Mouse (Mus musculus): ENCODE measurements around the gene Prss36. TPM values are rescaled to one million over a fixed set of nuclear protein-coding genes. Genes with fewer than 3 reads are reported as not detected.
"Not testable (repeated sequence)": the region's sequence is repeated elsewhere in the genome, so short reads cannot be mapped to it uniquely, and the experiment has no call there.

Prss36 gene
- total RNA-seq, 2 experiments from 2014 or later = not detected

DNA sequence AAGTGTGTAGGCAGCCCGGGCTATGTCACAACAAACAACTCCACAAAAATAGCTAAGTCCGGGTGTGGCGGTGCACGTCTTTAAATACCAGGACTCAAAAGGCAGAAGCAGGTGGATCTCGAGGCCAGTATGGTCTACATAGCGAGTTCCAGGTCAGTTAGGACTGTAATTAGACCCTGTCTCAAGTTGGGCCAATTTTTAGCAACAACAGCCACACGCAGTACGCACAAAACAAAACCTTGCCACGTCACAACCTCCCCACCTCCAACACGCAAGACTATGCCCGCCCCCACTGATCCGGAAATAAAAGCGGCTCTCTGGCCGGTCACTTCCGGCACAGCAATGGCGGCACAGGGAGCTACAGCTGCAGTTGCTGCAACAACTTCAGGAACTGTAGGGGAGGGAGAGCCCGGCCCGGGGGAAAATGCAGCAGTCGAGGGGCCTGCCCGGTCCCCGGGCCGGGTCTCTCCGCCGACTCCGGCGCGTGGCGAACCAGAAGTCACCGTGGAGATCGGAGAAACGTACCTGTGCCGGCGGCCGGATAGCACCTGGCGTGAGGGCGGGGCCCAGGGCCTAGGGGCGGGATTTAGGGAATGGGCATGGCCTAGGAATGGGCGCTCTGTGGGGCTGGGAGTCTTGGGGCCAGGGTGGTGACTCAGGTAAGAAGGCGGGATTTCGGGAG, 34.2 kb downstream of the Prss36 start, which contains the start of gene Kat8:
Kat8 (plus strand) TSS at position 327 of the 682 bp plus-strand sequence.
- ATAC-seq (replicated peaks; ENCODE audit: low FRiP score, poor library complexity, severe bottlenecking) = peak; percentile 98

DNA sequence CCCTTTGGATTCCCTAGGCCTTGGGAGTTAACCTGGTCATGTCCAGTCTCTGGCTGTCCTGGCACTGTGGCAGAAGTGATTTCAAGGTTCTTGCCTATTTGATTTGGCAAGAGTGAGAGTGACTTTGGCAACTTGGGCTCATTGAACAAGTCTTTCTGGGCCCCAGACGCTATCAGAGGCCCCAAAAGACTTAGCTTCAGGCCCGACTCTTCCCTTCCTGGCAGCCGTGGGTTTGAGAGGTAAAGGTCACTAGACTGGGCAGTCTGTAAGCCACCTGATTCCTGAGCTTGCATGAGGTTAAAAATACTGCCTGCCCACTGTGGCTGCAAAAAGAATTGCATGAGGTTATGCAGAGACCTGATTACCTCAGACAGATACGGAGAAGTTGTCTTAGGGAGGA, 37.9 kb downstream of the Prss36 start:
- no peak for ATAC-seq (replicated peaks; ENCODE audit: low FRiP score, poor library complexity, severe bottlenecking)

DNA sequence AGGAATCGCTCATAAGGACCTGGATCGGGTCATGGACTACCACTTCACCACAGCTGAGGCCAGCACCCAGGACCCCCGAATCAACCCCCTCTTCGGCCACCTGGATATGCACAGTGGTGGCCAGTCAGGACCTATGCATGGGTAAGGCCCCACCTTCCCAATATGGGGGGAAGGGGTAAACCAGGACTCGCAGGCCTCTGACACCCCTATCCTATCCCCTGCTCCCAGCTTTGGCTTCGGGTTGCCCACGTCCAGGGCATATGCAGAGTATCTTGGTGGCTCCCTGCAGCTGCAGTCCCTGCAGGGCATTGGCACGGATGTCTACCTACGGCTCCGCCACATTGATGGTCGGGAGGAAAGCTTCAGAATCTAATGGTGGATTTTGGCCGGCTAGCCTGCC, 38.6 kb downstream of the Prss36 start:
- no peak for ATAC-seq (replicated peaks; ENCODE audit: low FRiP score, poor library complexity, severe bottlenecking)

DNA sequence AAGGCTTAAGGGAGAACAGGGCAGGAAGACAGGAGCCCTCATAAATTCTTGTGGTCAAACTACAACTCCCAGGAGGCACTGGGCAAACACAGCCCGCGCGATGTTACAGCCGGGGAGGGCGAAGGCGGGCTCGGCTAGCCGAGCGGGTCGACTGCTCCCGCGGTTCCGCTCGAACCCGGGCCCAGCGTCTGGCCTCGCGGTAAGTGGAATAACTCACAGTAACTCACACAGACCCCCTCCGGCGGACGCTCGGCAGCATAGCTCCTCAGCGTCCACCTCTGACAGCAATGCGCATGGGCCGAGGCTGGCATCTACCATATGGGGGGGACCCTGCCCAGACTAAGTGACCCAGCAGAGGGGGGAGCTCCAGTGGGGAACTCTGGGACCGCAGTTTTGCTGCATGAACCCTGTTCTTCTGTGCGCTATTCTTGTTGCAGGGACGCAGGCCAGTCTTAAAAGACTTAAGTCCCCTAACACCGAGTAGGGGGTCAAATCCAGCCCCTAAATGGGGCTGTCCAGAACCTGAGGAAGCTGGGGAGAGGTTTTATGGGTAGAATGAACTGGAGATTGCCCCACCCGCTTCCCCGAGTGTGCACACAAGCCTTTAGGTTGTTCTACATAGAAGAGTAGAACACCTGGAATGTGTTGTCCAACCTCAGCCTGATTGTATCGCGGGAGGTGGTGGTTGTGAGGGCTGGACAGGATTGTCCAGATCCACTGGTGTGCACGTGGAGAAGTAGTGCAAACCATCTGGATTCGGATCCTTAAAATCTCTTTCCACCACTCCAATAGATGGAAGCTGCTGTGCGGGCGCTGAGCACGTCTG, 42.3 kb downstream of the Prss36 start, which contains the start of gene Bckdk:
Bckdk (plus strand) TSS at position 112 of the 826 bp plus-strand sequence.
- peak; percentile 92 for ATAC-seq (replicated peaks; ENCODE audit: low FRiP score, poor library complexity, severe bottlenecking)

DNA sequence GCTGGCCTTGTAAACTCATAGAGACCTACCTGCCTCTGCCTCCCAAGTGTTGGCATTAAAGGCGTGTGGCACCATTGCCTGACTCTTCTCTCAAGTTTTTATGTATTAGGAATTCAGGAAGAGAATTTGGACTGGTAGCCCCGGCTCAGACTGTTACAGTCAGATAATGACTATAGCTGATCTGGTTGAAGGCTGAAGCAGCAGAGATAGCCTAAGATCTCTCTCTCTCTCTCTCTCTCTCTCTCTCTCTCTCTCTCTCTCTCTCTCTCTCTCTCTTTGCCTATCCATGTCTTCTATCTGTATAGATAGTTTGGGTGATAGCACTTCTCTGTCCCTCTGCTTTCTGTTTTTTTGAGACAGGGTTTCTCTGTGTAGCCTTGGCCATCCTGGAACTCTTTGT, 44.8 kb downstream of the Prss36 start:
- no peak for ATAC-seq (replicated peaks; ENCODE audit: low FRiP score, poor library complexity, severe bottlenecking)

DNA sequence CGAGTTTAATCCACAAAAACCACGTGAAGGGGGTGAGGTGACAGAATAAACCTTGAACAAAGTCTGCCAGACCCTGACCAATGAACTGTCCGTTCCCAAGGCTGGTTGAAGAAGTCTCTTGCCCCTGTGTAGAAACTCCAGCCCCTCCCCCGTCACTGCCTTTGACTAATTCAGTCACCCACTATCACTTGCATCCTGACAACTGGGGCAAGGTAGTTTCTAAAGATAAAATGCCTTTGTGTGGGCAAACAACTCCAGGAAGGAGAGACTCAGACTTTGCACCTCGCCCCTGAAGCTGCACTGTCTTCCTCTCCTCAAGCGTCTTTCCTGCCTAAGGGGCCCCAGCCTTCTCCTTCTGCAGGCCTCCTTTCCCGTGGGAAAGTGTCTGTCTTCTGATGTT, 46.5 kb downstream of the Prss36 start:
- no peak for ATAC-seq (replicated peaks; ENCODE audit: low FRiP score, poor library complexity, severe bottlenecking)

DNA sequence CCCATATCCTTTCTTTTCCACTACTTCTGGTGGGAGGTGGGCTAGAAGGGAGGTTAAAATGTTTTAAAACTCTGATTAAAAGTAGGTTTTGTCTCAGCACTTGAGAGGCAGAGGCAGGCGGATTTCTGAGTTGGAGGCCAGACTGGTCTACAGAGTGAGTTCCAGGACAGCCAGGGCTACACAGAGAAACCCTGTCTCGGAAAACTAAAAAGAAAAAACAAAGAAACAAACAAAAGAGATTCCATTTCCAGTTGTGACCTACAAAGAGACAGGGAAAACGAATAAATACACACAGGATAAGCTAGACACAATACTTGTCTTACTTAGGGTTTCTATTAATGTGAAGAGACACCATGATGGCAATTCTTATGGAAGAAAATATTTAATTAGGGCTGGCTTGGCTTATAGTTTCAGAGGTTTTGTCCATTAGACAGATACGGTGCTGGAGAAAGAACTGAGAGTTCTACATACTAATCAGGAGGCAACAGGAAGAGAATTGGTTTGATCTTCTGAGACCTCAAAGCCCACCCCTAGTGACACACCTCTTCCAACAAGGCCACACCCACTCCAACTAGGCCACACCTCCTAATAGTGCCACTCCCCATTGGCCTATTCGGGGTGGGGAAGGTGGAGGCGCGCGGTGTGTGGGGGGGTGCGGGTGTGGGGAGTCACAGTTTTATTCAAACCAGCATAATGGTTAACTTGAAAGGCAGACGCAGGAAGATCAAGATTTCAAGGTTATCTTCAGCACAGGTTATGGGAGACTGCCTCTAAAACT, 48.2 kb downstream of the Prss36 start:
- ATAC-seq (replicated peaks; ENCODE audit: low FRiP score, poor library complexity, severe bottlenecking) = no peak

DNA sequence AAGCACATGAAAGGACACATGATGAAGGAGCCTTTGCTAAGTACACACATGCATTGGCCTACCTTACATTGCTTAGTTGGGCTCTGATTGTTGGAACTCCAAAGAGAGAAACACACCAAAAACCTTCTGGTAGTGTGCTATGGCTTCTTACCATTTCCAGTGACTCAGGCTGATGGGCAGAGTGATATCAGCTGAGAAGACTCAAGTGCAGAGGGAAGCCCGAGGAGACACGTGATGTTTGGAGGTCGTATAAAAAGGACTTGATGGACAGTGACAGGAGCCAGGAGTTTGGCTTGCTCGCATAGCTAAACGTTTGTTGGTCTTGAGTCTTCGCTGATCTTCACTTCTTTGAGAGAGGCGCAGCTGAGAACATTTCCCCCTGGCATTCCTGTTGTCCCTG, 49.0 kb downstream of the Prss36 start:
- no peak for ATAC-seq (replicated peaks; ENCODE audit: low FRiP score, poor library complexity, severe bottlenecking)

DNA sequence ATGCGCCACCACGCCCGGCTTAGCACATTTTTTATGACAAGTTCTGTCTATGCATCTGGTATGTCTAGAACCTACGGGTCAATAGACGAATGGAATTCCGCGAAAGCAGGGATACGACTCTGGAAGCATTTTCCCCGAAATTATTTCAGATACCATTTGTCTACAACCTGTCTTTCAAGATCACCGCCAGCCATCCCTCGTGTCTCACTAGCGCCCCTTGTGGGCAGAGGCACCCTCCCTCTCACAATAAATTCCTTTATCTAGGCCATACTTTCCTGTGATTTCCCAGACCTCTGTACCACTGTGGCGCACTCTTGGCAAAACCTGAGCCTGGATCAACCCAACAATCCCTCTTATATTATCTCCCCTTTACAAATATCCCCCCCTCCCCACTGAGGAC, 50.1 kb downstream of the Prss36 start:
- ATAC-seq (replicated peaks; ENCODE audit: low FRiP score, poor library complexity, severe bottlenecking) = peak; percentile 57; the same call in 1 of the 2 replicates

DNA sequence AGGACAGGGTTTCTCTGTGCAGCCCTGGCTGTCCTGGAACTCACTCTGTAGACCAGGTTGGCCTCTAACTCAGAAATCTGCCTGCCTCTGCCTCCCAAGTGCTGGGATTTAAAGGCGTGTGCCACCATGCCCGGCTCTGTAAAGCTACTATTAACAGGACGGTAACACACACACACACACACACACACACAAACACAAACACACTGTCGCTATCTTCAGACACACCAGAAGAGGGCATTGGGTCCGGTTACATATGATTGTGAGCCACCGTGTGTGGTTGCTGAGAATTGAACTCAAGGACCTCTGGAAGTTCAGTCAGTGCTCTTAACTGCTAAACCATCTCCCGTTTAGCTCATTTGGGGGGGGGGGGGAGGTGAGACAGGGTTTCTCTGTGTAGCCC, 50.6 kb downstream of the Prss36 start:
- ATAC-seq (replicated peaks; ENCODE audit: low FRiP score, poor library complexity, severe bottlenecking) = not testable (repeated sequence)

DNA sequence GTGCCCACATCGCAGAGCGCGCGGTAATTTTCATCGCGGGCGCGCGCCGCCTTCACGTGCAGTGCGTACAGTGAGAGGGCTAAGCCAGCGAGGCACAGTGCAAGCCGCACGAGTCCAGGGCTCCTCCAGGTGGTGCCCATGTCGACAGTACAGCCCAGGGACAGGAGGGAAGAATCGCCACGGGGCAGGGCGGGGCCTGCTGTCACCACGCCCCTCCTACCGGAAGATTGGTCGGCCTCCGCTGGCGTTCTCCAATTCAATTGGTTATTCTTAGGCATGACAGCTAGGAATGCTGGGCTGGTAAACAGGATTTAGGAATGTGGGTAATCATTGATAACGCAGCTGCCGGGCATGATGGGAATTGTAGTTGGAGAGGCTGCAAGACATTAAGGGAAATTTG, 51.1 kb downstream of the Prss36 start, which contains the start of the genes Gm21974 and Vkorc1:
Gm21974 (minus strand) TSS at position 13 of the 400 bp plus-strand sequence.
Vkorc1 (minus strand) TSS at position 176 of the 400 bp plus-strand sequence.
- ATAC-seq (replicated peaks; ENCODE audit: low FRiP score, poor library complexity, severe bottlenecking) = peak; percentile 94

DNA sequence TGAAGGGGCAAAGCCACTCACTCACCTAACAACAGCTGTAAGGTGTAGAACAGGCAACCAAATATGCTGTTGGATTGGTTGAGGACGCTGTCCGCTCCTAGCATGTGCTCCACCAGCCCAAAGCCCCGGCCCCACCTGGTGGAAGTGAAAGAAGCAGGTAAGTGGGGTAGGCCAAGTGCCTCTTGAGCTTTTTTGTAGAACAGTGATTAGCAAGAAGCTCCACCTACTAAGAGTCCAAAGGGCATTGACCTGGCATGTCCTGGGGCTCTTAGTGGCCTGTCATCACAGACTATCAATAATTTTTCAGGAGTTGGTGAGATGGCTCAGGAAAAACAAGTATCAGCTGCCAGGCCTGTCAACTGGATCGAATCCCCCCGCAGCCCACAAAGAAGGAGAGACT, 52.0 kb downstream of the Prss36 start:
- no peak for ATAC-seq (replicated peaks; ENCODE audit: low FRiP score, poor library complexity, severe bottlenecking)

DNA sequence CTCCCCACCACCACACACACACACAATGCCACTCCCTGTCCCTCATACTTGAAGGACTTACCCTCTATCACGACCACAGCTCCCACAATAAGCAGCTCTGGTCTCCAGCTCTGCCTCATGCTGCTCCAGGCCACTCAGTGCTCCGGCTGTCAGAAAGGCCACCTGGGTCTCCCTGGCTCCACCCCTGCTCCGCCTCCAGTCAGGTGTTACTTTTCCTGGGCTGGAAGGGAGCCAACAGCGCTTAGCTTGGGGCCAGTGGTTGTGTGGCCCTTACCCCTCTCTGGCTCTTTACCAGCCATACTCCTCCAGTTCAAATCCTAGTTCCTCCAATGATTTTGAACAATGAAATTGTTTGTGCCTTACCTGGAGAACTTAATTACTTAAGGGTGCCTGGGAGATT, 55.7 kb downstream of the Prss36 start, which contains the start of gene Prss53:
Prss53 (minus strand) TSS at position 173 of the 400 bp plus-strand sequence.
- ATAC-seq (replicated peaks; ENCODE audit: low FRiP score, poor library complexity, severe bottlenecking) = no peak

DNA sequence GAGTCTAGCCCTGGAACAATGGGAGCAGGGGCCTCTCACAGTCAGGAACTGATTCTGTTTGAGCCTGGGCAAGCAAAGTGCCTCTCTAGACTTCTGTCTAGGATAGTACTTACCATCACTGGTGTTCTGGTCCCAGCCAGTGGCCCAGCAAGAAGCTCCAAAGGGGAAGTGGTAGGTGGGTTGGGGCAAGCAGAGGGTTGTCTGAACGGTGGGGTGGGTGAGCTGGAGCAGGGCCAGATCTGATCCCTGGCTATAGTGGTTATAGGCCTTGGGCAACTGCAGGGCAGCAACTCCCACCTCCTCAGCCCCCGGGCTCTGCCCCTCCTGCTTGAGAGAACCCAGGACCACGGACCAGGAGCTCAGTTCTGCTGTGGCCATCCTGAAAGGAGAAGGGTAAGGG, 57.7 kb downstream of the Prss36 start:
- no peak for ATAC-seq (replicated peaks; ENCODE audit: low FRiP score, poor library complexity, severe bottlenecking)

DNA sequence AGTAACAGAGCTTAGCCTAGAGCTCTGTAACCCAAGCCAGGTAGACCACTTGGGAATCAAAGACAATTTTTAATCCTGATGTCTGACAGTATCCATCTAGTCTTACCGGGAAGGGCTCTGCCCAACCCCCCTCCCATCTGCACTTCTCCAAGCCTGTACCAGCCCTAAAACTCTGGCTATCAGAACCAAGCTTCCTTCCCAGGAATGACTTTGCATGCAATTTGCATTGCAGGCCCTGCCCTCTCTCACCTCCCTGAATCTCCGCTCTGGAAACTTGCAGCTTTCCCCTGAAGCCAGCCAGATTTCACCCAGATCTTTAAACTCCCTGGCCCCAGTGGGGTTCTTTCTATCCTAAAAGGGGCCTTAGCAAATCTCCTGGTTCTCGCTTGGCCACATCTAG, 58.7 kb downstream of the Prss36 start:
- no peak for ATAC-seq (replicated peaks; ENCODE audit: low FRiP score, poor library complexity, severe bottlenecking)

DNA sequence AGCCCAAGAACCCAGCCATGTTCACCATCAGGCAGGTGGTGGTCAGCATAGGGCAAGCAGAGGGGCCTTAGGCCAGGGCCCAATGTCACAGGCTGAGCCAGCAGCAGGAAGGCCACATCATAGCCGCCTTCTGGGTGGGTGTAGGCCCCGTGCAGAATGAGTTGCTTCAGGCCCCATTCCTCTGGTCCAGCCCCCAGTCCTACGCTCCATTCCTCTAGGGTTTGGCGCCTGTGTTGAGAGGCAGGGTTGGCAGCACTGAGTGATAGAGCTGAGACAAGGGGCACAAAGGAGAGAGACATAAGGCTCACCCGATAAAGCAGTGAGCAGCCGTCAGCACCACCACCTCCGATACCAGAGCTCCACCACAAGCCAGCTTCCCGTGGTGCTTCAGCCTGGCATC, 59.3 kb downstream of the Prss36 start:
- ATAC-seq (replicated peaks; ENCODE audit: low FRiP score, poor library complexity, severe bottlenecking) = no peak

DNA sequence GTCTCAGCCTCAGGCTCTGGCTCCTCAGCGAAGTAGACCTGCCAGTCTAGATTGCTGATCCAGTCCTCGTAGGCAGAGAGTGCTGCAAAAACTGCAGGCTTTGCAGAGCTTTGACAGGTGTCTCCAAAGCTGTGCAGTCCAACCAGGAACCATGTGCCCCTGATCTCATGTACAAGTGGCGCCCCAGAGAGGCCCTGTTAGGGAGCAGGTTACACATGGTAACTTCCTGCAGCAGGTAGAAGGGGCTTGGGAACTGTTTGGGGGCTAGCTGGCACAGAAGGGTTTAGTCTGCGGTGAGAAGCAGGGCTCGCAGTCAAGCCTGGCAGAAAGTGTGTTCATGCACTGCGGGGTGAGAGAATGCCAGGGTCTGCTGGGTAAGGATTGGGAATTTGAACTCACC, 60.0 kb downstream of the Prss36 start:
- no peak for ATAC-seq (replicated peaks; ENCODE audit: low FRiP score, poor library complexity, severe bottlenecking)

DNA sequence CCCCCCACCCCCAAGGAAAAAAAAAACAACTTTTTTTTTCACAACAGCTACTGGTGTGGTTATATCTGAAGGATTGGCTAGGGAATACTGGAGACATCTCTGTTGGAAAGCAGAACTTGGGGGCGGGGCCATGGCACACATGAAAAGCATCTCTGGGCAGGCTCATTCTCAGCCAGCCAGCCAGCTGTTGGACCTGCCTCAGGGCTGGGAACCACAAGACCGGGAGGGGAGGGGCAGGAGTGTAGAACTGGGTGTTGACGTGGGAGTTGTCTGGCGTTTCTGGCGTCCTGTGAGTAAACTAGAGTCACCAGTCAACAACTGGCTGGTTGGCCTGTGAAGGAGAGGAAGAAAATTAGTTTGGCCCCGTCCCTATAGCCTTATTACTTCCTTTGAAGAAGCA, 60.6 kb downstream of the Prss36 start:
- 0 out of 2 replicates have a peak, but pooled peaks have one; percentile 24 for ATAC-seq (replicated peaks; ENCODE audit: low FRiP score, poor library complexity, severe bottlenecking)

Measured in erythroblast, adult 5-6 weeks (primary cell).